Mouse (Mus musculus): ENCODE results near the gene Gata3. TPM values are rescaled to one million over a fixed set of nuclear protein-coding genes. Genes with fewer than 3 reads are reported as not detected.

Gata3 gene
- 3.0 TPM for polyA plus RNA-seq (2014; fragmentation: Illumina TruSeq; extraction: RNeasy Lipid Tissue Mini Kit (QIAGEN cat#74804); ENCODE audit: insufficient read depth, low read depth, low replicate concordance)

GRCm38 (mm10) chr2:9889651-9890183, at the start of gene Gata3:
Gene Gata3 (minus strand): TSS chr2:9890034.

GRCm38 (mm10) chr2:9888913-9889650, 752 bp downstream of the Gata3 start, which contains the start of gene 9230102O04Rik:
Gene 9230102O04Rik (minus strand): TSS chr2:9889540.

GRCm38 (mm10) chr2:9881051-9881591, 8.7 kb downstream of the Gata3 start, which contains the start of gene 4930412O13Rik:
Gene 4930412O13Rik (plus strand): TSS chr2:9881252.

Other genes with a start within 250 kb of the Gata3 start
- not detected for gene 4930412O13Rik, start 8.8 kb downstream of the Gata3 start, polyA plus RNA-seq (2014; fragmentation: Illumina TruSeq; extraction: RNeasy Lipid Tissue Mini Kit (QIAGEN cat#74804); ENCODE audit: insufficient read depth, low read depth, low replicate concordance)
- gene 9230102O04Rik, start 494 bp downstream of the Gata3 start, polyA plus RNA-seq (2014; fragmentation: Illumina TruSeq; extraction: RNeasy Lipid Tissue Mini Kit (QIAGEN cat#74804); ENCODE audit: insufficient read depth, low read depth, low replicate concordance) = not detected
- 4.6 TPM for gene Taf3, start 158.6 kb upstream of the Gata3 start, polyA plus RNA-seq (2014; fragmentation: Illumina TruSeq; extraction: RNeasy Lipid Tissue Mini Kit (QIAGEN cat#74804); ENCODE audit: insufficient read depth, low read depth, low replicate concordance)
- 244 TPM for gene Atp5c1, start 190.5 kb upstream of the Gata3 start, polyA plus RNA-seq (2014; fragmentation: Illumina TruSeq; extraction: RNeasy Lipid Tissue Mini Kit (QIAGEN cat#74804); ENCODE audit: insufficient read depth, low read depth, low replicate concordance)
- 11.5 TPM for gene Kin, start 190.6 kb upstream of the Gata3 start, polyA plus RNA-seq (2014; fragmentation: Illumina TruSeq; extraction: RNeasy Lipid Tissue Mini Kit (QIAGEN cat#74804); ENCODE audit: insufficient read depth, low read depth, low replicate concordance)
- 2.2 TPM for gene Itih2, start 241.4 kb upstream of the Gata3 start, polyA plus RNA-seq (2014; fragmentation: Illumina TruSeq; extraction: RNeasy Lipid Tissue Mini Kit (QIAGEN cat#74804); ENCODE audit: insufficient read depth, low read depth, low replicate concordance)

All from lung, adult 10 weeks (tissue).